Mouse (Mus musculus): ENCODE measurements around the gene Gm20388. TPM values are rescaled to one million over a fixed set of nuclear protein-coding genes. Genes with fewer than 3 reads are reported as not detected.

Gene Gm20388
- total and polyA plus RNA-seq, 2 experiments from 2014 or later, result 17.3 TPM; not detected in 1

- peaks cover 86% of the 10 kb centered on the region for H3K36me3 ChIP-seq (replicated peaks; ENCODE audit: control insufficient read depth, insufficient read depth, low read length)
- no peaks in the 10 kb centered on the region for H3K9me3 ChIP-seq (replicated peaks; ENCODE audit: control insufficient read depth, low read length)
- H3K4me3 ChIP-seq (ENCODE audit: low read depth, low read length), result no peak overlapping the region
- H3K4me1 ChIP-seq (ENCODE audit: control insufficient read depth, insufficient read depth), result no peaks in the 10 kb centered on the region
- TF ChIP-seq EP300 (IDR thresholded peaks at IDR 0.05; ENCODE audit: low read depth) (no peak), CTCF (IDR thresholded peaks at IDR 0.05; ENCODE audit: low read depth) (no peak)
- no peak for ATAC-seq (ENCODE audit: insufficient read depth, low read depth)
- WGBS, result 89% methylated on average over 6 of the region's 6 CpGs
- DNase-seq (ENCODE audit: low spot score), result no peak
- no peaks in the 10 kb centered on the region for H3K27me3 ChIP-seq (ENCODE audit: control insufficient read depth, insufficient read depth, low read length)
- H3K4me2 ChIP-seq (ENCODE audit: low read depth, low read length), result no peak overlapping the region
- H3K27ac ChIP-seq (ENCODE audit: low read depth), result no peak overlapping the region
- H3K9ac ChIP-seq (replicated peaks; ENCODE audit: low read depth, low read length), result no peak overlapping the region
Measured at GRCm38 (mm10) chr8:123907604-123908003, 3997.0 kb downstream of the Gm20388 start.

GRCm38 (mm10) chr8:123912265-123912664, 4001.6 kb downstream of the Gm20388 start:
- H3K4me1 ChIP-seq (ENCODE audit: control insufficient read depth, insufficient read depth), result no peaks in the 10 kb centered on the region
- peaks cover 93% of the 10 kb centered on the region for H3K36me3 ChIP-seq (replicated peaks; ENCODE audit: control insufficient read depth, insufficient read depth, low read length)
- no peak overlapping the region for H3K27ac ChIP-seq (ENCODE audit: low read depth)
- H3K4me2 ChIP-seq (ENCODE audit: low read depth, low read length), result no peak overlapping the region
- H3K4me3 ChIP-seq (ENCODE audit: low read depth, low read length), result no peak overlapping the region
- DNase-seq (ENCODE audit: low spot score) (no peak), ATAC-seq (ENCODE audit: insufficient read depth, low read depth) (no peak)
- H3K9me3 ChIP-seq (replicated peaks; ENCODE audit: control insufficient read depth, low read length), result no peaks in the 10 kb centered on the region
- H3K27me3 ChIP-seq (ENCODE audit: control insufficient read depth, insufficient read depth, low read length), result no peaks in the 10 kb centered on the region
- H3K9ac ChIP-seq (replicated peaks; ENCODE audit: low read depth, low read length), result no peak overlapping the region
- TF ChIP-seq EP300 (IDR thresholded peaks at IDR 0.05; ENCODE audit: low read depth), result no peak
- no peak for TF ChIP-seq CTCF (IDR thresholded peaks at IDR 0.05; ENCODE audit: low read depth)
- WGBS, result 86% methylated on average over 4 of the region's 4 CpGs

GRCm38 (mm10) chr8:123914635-123915034, 4004.0 kb downstream of the Gm20388 start:
- no peaks in the 10 kb centered on the region for H3K9me3 ChIP-seq (replicated peaks; ENCODE audit: control insufficient read depth, low read length)
- no peak for ATAC-seq (ENCODE audit: insufficient read depth, low read depth)
- no peak for DNase-seq (ENCODE audit: low spot score)
- H3K27me3 ChIP-seq (ENCODE audit: control insufficient read depth, insufficient read depth, low read length), result no peaks in the 10 kb centered on the region
- no peak overlapping the region for H3K9ac ChIP-seq (replicated peaks; ENCODE audit: low read depth, low read length)
- no peaks in the 10 kb centered on the region for H3K4me1 ChIP-seq (ENCODE audit: control insufficient read depth, insufficient read depth)
- 90% methylated on average over 3 of the region's 3 CpGs for WGBS
- H3K4me2 ChIP-seq (ENCODE audit: low read depth, low read length), result no peak overlapping the region
- H3K27ac ChIP-seq (ENCODE audit: low read depth), result no peak overlapping the region
- no peak overlapping the region for H3K4me3 ChIP-seq (ENCODE audit: low read depth, low read length)
- H3K36me3 ChIP-seq (replicated peaks; ENCODE audit: control insufficient read depth, insufficient read depth, low read length), result peaks cover 86% of the 10 kb centered on the region
- TF ChIP-seq EP300 (IDR thresholded peaks at IDR 0.05; ENCODE audit: low read depth), result no peak
- no peak for TF ChIP-seq CTCF (IDR thresholded peaks at IDR 0.05; ENCODE audit: low read depth)

DNA sequence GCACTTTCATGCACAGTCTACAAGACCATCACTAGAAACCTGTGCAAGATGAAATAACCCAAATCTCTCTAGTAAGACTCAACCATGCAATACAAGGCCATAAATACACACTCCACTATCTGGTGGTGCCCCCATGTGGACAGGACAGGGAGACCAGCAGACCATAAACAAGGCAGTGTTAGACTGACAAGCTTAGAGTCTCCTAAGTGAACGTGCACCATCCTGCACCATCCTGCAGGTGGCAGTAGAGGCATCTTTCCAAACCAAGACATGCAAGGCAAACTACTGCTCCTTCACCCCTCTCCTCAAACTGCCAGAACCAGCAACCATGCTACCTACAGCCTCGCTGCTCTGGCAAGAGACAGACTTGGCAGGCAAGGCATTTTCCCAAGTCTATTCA, 4014.1 kb downstream of the Gm20388 start:
- peaks cover 70% of the 10 kb centered on the region for H3K36me3 ChIP-seq (replicated peaks; ENCODE audit: control insufficient read depth, insufficient read depth, low read length)
- no peaks in the 10 kb centered on the region for H3K4me1 ChIP-seq (ENCODE audit: control insufficient read depth, insufficient read depth)
- H3K27me3 ChIP-seq (ENCODE audit: control insufficient read depth, insufficient read depth, low read length), result no peaks in the 10 kb centered on the region
- TF ChIP-seq EP300 (IDR thresholded peaks at IDR 0.05; ENCODE audit: low read depth) (no peak), CTCF (IDR thresholded peaks at IDR 0.05; ENCODE audit: low read depth) (peak; percentile 97)
- H3K4me2 ChIP-seq (ENCODE audit: low read depth, low read length), result no peak overlapping the region
- peak; percentile 82 for DNase-seq (ENCODE audit: low spot score)
- H3K4me3 ChIP-seq (ENCODE audit: low read depth, low read length), result no peak overlapping the region
- peak; percentile 90 for ATAC-seq (ENCODE audit: insufficient read depth, low read depth)
- no peaks in the 10 kb centered on the region for H3K9me3 ChIP-seq (replicated peaks; ENCODE audit: control insufficient read depth, low read length)
- no peak overlapping the region for H3K27ac ChIP-seq (ENCODE audit: low read depth)
- 23% methylated on average over 2 of the region's 2 CpGs for WGBS
- no peak overlapping the region for H3K9ac ChIP-seq (replicated peaks; ENCODE audit: low read depth, low read length)

GRCm38 (mm10) chr8:123925671-123926070, 4015.0 kb downstream of the Gm20388 start:
- H3K27ac ChIP-seq (ENCODE audit: low read depth), result no peak overlapping the region
- peaks cover 70% of the 10 kb centered on the region for H3K36me3 ChIP-seq (replicated peaks; ENCODE audit: control insufficient read depth, insufficient read depth, low read length)
- H3K4me1 ChIP-seq (ENCODE audit: control insufficient read depth, insufficient read depth), result no peaks in the 10 kb centered on the region
- ATAC-seq (ENCODE audit: insufficient read depth, low read depth) (no peak), DNase-seq (ENCODE audit: low spot score) (no peak)
- 94% methylated on average over 3 of the region's 3 CpGs for WGBS
- H3K9ac ChIP-seq (replicated peaks; ENCODE audit: low read depth, low read length), result no peak overlapping the region
- H3K9me3 ChIP-seq (replicated peaks; ENCODE audit: control insufficient read depth, low read length), result no peaks in the 10 kb centered on the region
- no peak overlapping the region for H3K4me3 ChIP-seq (ENCODE audit: low read depth, low read length)
- H3K4me2 ChIP-seq (ENCODE audit: low read depth, low read length), result no peak overlapping the region
- no peaks in the 10 kb centered on the region for H3K27me3 ChIP-seq (ENCODE audit: control insufficient read depth, insufficient read depth, low read length)
- TF ChIP-seq EP300 (IDR thresholded peaks at IDR 0.05; ENCODE audit: low read depth) (no peak), CTCF (IDR thresholded peaks at IDR 0.05; ENCODE audit: low read depth) (no peak)

DNA sequence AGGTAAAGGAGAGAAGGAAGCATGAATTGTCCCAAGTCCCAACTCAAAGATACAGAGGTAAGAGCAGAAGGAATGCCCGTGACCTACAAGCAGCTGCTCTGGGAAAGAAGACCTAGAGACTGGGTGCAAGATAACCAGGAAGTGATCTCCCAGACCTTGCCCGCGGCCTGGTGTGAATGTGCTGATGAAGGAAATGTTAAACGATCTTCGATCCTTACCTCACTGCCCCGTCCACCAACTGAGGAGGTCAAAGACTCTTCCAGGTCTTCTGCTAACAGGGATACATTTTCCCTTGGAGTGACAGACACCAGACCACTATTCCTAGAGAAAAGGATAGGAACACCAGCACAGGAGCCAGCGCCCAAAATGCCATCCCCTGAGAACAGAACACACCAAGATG, 4018.4 kb downstream of the Gm20388 start:
- WGBS, result 91% methylated on average over 7 of the region's 7 CpGs
- Histone ChIP-seq H3K4me3 (ENCODE audit: low read depth, low read length) (no peak overlapping the region), H3K4me1 (ENCODE audit: control insufficient read depth, insufficient read depth) (no peaks in the 10 kb centered on the region), H3K36me3 (replicated peaks; ENCODE audit: control insufficient read depth, insufficient read depth, low read length) (peaks cover 60% of the 10 kb centered on the region), H3K27me3 (ENCODE audit: control insufficient read depth, insufficient read depth, low read length) (no peaks in the 10 kb centered on the region), H3K27ac (ENCODE audit: low read depth) (no peak overlapping the region), H3K4me2 (ENCODE audit: low read depth, low read length) (no peak overlapping the region), H3K9ac (replicated peaks; ENCODE audit: low read depth, low read length) (no peak overlapping the region), H3K9me3 (replicated peaks; ENCODE audit: control insufficient read depth, low read length) (no peaks in the 10 kb centered on the region)
- DNase-seq (ENCODE audit: low spot score), result no peak
- ATAC-seq (ENCODE audit: insufficient read depth, low read depth), result no peak
- TF ChIP-seq EP300 (IDR thresholded peaks at IDR 0.05; ENCODE audit: low read depth), result no peak
- no peak for TF ChIP-seq CTCF (IDR thresholded peaks at IDR 0.05; ENCODE audit: low read depth)
